In genomic region chr11:106957271-106957980, GRCm38 (mm10) we compare ENCODE assay signal across 8 mouse cellular contexts. TPM values are rescaled to one million over a fixed set of nuclear protein-coding genes. Genes with fewer than 3 reads are reported as not detected.
A peak's percentile ranks its signal among the peaks of the same experiment; 100 is the strongest.
DNase-seq lines count a peak whose midpoint lies in the region; ATAC-seq lines count a peak whose summit lies in the region.

No protein-coding gene starts in this region.

- peak; percentile 70 for ATAC-seq in megakaryocyte progenitor cell, adult 5-6 weeks (replicated peaks; ENCODE audit: poor library complexity)
- ATAC-seq in frontal cortex, adult (ENCODE audit: low TSS enrichment): no peak
- ATAC-seq in erythroid progenitor cell, adult 5-6 weeks (replicated peaks; ENCODE audit: low FRiP score, poor library complexity, severe bottlenecking): no peak

- peak; percentile 26 to 33 for DNase-seq in layer of hippocampus, postnatal 10 days (ENCODE audit: low spot score in 2 of 2)
- no peak for DNase-seq in layer of hippocampus, adult 18-20 months (ENCODE audit: low spot score in 2 of 2)
- DNase-seq in adrenal gland, adult (ENCODE audit: inconsistent age in 2 of 2, low spot score in 1 of 2): peak; percentile 76 to 81
- DNase-seq in heart, adult 9 months (ENCODE audit: low spot score in 2 of 2): peak; percentile 87 to 91
- DNase-seq in kidney, postnatal 10 days: peak; percentile 90

RNA-seq across cellular contexts. Expression of gene Smurf2, which starts 36.9 kb away (rescaled TPM):
- 10 to 100 TPM; 29.5 to 31.1 TPM for total RNA-seq in layer of hippocampus, postnatal 10 days (2021)
- total RNA-seq in layer of hippocampus, adult 18-20 months (2021): 10 to 100 TPM; 28.4 to 29.4 TPM
- total RNA-seq in megakaryocyte progenitor cell, adult 5-6 weeks (2015): 23.3 and 25.3 TPM in 2 replicates
- 24.9 and 30.7 TPM in 2 replicates for total RNA-seq in megakaryocyte progenitor cell, adult 5-6 weeks (2017)
- 7.9 and 9.2 TPM in 2 replicates for total RNA-seq in erythroid progenitor cell, adult 5-6 weeks (2015; ENCODE audit: low replicate concordance)
- 8.5 and 14.2 TPM in 2 replicates for total RNA-seq in erythroid progenitor cell, adult 5-6 weeks (2017; ENCODE audit: low replicate concordance)

RNA-seq across cellular contexts. Expression of gene Kpna2, which starts 41.9 kb away (rescaled TPM):
- total RNA-seq in layer of hippocampus, postnatal 10 days (2021): 10 to 100 TPM; 47.2 to 47.7 TPM
- 10 to 100 TPM; 23.3 to 23.9 TPM for total RNA-seq in layer of hippocampus, adult 18-20 months (2021)
- 322 and 354 TPM in 2 replicates for total RNA-seq in megakaryocyte progenitor cell, adult 5-6 weeks (2015)
- total RNA-seq in megakaryocyte progenitor cell, adult 5-6 weeks (2017): 249 and 283 TPM in 2 replicates
- 456 and 494 TPM in 2 replicates for total RNA-seq in erythroid progenitor cell, adult 5-6 weeks (2015; ENCODE audit: low replicate concordance)
- total RNA-seq in erythroid progenitor cell, adult 5-6 weeks (2017; ENCODE audit: low replicate concordance): 286 and 365 TPM in 2 replicates

Comparison
In these comparisons a context has a peak if more than half of its experiments do, and no peak if none do; other contexts are left out.
1. DNase-seq: peak in layer of hippocampus, postnatal 10 days (2 of 2), adrenal gland, adult (2 of 2), heart, adult 9 months (2 of 2) and kidney, postnatal 10 days (single experiment); none in layer of hippocampus, adult 18-20 months (0 of 2).
2. RNA of gene Kpna2, which starts 41.9 kb away (total RNA-seq): 286 to 494 TPM in erythroid progenitor cell, adult 5-6 weeks and 249 to 354 TPM in megakaryocyte progenitor cell, adult 5-6 weeks; 47.2 to 47.7 TPM in layer of hippocampus, postnatal 10 days and 23.3 to 23.9 TPM in layer of hippocampus, adult 18-20 months; every median in the first group is over 4 times any median in the second.